ENCODE assay signal across 19 mouse cellular contexts in the genomic region with DNA sequence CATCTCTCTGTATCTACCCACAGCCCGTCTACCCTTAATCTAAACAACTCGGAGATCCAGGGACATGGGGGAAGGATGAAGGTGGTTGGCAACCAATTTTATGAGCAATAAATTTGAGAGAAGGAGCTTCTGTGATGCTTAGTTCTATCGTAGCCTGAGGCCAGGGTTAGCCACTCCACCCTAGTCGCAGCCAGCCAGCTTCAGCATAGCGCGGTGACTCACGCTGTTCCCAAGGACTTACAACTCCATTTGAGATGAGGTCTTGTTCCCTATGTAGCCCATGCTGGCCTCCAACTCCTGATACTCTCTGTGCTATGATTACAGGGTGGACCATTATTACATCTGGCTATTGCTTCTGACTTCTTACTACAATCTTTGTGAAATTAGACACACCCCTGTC. TPM values are rescaled to one million over a fixed set of nuclear protein-coding genes. Genes with fewer than 3 reads are reported as not detected.
"Had no signal": no experiment of that assay in that cellular context is flagged by ENCODE, and none has a peak within 500 bp of the region (broad histone marks: within the 10 kb centered on the region; RNA-seq: fewer than 3 reads in every experiment).

No protein-coding gene starts in this region.

- H3K4me3 ChIP-seq: kidney, embryonic 15.5 days; left cerebral cortex, adult 2 months; limb, embryonic 10.5 days; liver, embryonic 15.5 days; midbrain, embryonic 13.5 days; myocyte; neural tube, embryonic 15.5 days; stomach, embryonic 15.5 days had no signal

- H3K27ac ChIP-seq: kidney, embryonic 15.5 days; left cerebral cortex, adult 2 months; limb, embryonic 10.5 days; liver, embryonic 15.5 days; midbrain, embryonic 13.5 days; neural tube, embryonic 15.5 days; stomach, embryonic 15.5 days had no signal

- H3K4me2 ChIP-seq: kidney, embryonic 15.5 days; liver, embryonic 11.5 days; liver, embryonic 15.5 days; midbrain, embryonic 13.5 days; neural tube, embryonic 15.5 days; stomach, embryonic 15.5 days had no signal

- H3K9ac ChIP-seq: kidney, embryonic 15.5 days; liver, embryonic 15.5 days; midbrain, embryonic 13.5 days; neural tube, embryonic 15.5 days; stomach, embryonic 15.5 days had no signal

- H3K27me3 ChIP-seq: kidney, embryonic 15.5 days; liver, embryonic 15.5 days; midbrain, embryonic 13.5 days; neural tube, embryonic 15.5 days; stomach, embryonic 15.5 days had no signal

- H3K9me3 ChIP-seq: kidney, embryonic 15.5 days; limb, embryonic 10.5 days; liver, embryonic 15.5 days; midbrain, embryonic 13.5 days; neural tube, embryonic 15.5 days; stomach, embryonic 15.5 days had no signal

- ATAC-seq: lung, postnatal 0 days; midbrain, embryonic 13.5 days had no signal

- H3K4me1 ChIP-seq: limb, embryonic 10.5 days; liver, embryonic 15.5 days; midbrain, embryonic 13.5 days; neural tube, embryonic 15.5 days; stomach, embryonic 15.5 days had no signal

- DNase-seq: lung, adult 2 months; lung, postnatal 36 days; spleen, adult 18-20 months; thymus, adult 18-20 months; thymus, postnatal 14 days had no signal

- H3K36me3 ChIP-seq: kidney, embryonic 15.5 days; limb, embryonic 10.5 days; liver, embryonic 15.5 days; midbrain, embryonic 13.5 days; neural tube, embryonic 15.5 days; stomach, embryonic 15.5 days had no signal

RNA-seq across cellular contexts. Expression of a gene that starts 25.4 kb away (rescaled TPM):
- total RNA-seq: layer of hippocampus, postnatal 25 days; megakaryocyte progenitor cell, adult 5-6 weeks; midbrain, postnatal 0 days had no signal
- polyA plus RNA-seq: kidney, embryonic 15.5 days; limb, embryonic 10.5 days; liver, embryonic 11.5 days; liver, embryonic 15.5 days; midbrain, embryonic 13.5 days; neural tube, embryonic 11.5 days; neural tube, embryonic 15.5 days had no signal
